Mouse (Mus musculus) fibroblast of lung, adult 2 months (primary cell): ENCODE measurements around the gene Efcab7.

Experiments
- DNase-seq: peaks from one replicate; pipeline ENCODE4 v3.0.0-alpha.2; 2011; ENCODE audit warnings: low read depth

Efcab7 gene

GRCm38 (mm10) chr4:99829094-99830073 is at the start of gene Efcab7:
Efcab7 (plus strand) TSS chr4:99829198.
- peak; percentile 61 for DNase-seq

GRCm38 (mm10) chr4:99792365-99792764 is 36.6 kb upstream of the Efcab7 start:
- DNase-seq = no peak

- no peak for DNase-seq
Observed at GRCm38 (mm10) chr4:99816697-99817460, 12.1 kb upstream of the Efcab7 start.

GRCm38 (mm10) chr4:99828337-99828736 is 661 bp upstream of the Efcab7 start:
- no peak for DNase-seq

- DNase-seq = no peak
Observed at GRCm38 (mm10) chr4:99828739-99829093, 282 bp upstream of the Efcab7 start.

- DNase-seq = peak; percentile 35
Observed at GRCm38 (mm10) chr4:99881882-99882281, 52.9 kb downstream of the Efcab7 start.

GRCm38 (mm10) chr4:99882405-99882804 is 53.4 kb downstream of the Efcab7 start:
- DNase-seq = no peak

GRCm38 (mm10) chr4:99913894-99914451 is 85.0 kb downstream of the Efcab7 start:
- DNase-seq = no peak

GRCm38 (mm10) chr4:99926380-99926779 is 97.4 kb downstream of the Efcab7 start:
- DNase-seq = no peak

GRCm38 (mm10) chr4:99928521-99928920 is 99.5 kb downstream of the Efcab7 start:
- DNase-seq = no peak

- peak; percentile 54 for DNase-seq
Observed at GRCm38 (mm10) chr4:99929149-99929612, 100.2 kb downstream of the Efcab7 start, which contains the start of gene Pgm1. Pgm1 (plus strand) TSS chr4:99929414.

GRCm38 (mm10) chr4:99929613-99930517 is 100.9 kb downstream of the Efcab7 start, which contains the start of gene Itgb3bp:
Itgb3bp (minus strand) TSS chr4:99929813.
- DNase-seq = peak; percentile 21

GRCm38 (mm10) chr4:99930518-99931239 is 101.7 kb downstream of the Efcab7 start:
- no peak for DNase-seq

- DNase-seq = no peak
Observed at GRCm38 (mm10) chr4:99931240-99931580, 102.2 kb downstream of the Efcab7 start.

GRCm38 (mm10) chr4:99931807-99932206 is 102.8 kb downstream of the Efcab7 start:
- no peak for DNase-seq

- no peak for DNase-seq
Observed at GRCm38 (mm10) chr4:99934859-99935258, 105.9 kb downstream of the Efcab7 start.

GRCm38 (mm10) chr4:99936278-99936677 is 107.3 kb downstream of the Efcab7 start:
- DNase-seq = no peak

- DNase-seq = no peak
Observed at GRCm38 (mm10) chr4:99939711-99940505, 110.9 kb downstream of the Efcab7 start.

- DNase-seq = no peak
Observed at GRCm38 (mm10) chr4:99941655-99942414, 112.8 kb downstream of the Efcab7 start.
